15 mouse cellular contexts compared by ENCODE assay signal in genomic region chr2:137107946-137108345, GRCm38 (mm10). TPM values are rescaled to one million over a fixed set of nuclear protein-coding genes. Genes with fewer than 3 reads are reported as not detected.
DNase-seq lines count a peak whose midpoint lies in the region; ATAC-seq and TF ChIP-seq lines count a peak whose summit lies in the region.
"Had no signal": no experiment of that assay in that cellular context is flagged by ENCODE, and none has a peak within 500 bp of the region (broad histone marks: within the 10 kb centered on the region; RNA-seq: fewer than 3 reads in every experiment).

No protein-coding gene starts in this region.

- H3K27me3 ChIP-seq in heart, embryonic 13.5 days (replicated peaks) = no peaks in the 10 kb centered on the region
- no peaks in the 10 kb centered on the region for H3K27me3 ChIP-seq in limb, embryonic 13.5 days
- peaks cover 29% of the 10 kb centered on the region for H3K27me3 ChIP-seq in limb, embryonic 10.5 days (ENCODE audit: low read depth, poor library complexity, severe bottlenecking)
- H3K27me3 ChIP-seq in embryonic facial prominence, embryonic 12.5 days = no peaks in the 10 kb centered on the region
- no peaks in the 10 kb centered on the region for H3K27me3 ChIP-seq in heart, postnatal 0 days (ENCODE audit: control insufficient read depth, insufficient read depth, low read length)

- ATAC-seq in heart, embryonic 13.5 days (ENCODE audit: extremely low read depth, insufficient number of reproducible peaks, low FRiP score, low TSS enrichment) = no peak
- no peak for ATAC-seq in limb, embryonic 13.5 days (ENCODE audit: low FRiP score, low read depth)
- no peak for ATAC-seq in embryonic facial prominence, embryonic 12.5 days (ENCODE audit: insufficient number of reproducible peaks, insufficient read depth, low FRiP score, low TSS enrichment)
- ATAC-seq in heart, postnatal 0 days (ENCODE audit: insufficient read depth, low read depth) = no peak
- ATAC-seq: activated CD4-positive, CD25-positive, alpha-beta regulatory T cell, adult 4 months; CD4-positive, CD25-positive, alpha-beta regulatory T cell, adult 4 months had no signal

- WGBS in heart, embryonic 13.5 days = 21% methylated on average over 8 of the region's 8 CpGs
- 40% methylated on average over 8 of the region's 8 CpGs for WGBS in limb, embryonic 13.5 days
- WGBS in limb, embryonic 10.5 days = 74% methylated on average over 8 of the region's 8 CpGs
- WGBS in embryonic facial prominence, embryonic 12.5 days = 57% methylated on average over 8 of the region's 8 CpGs
- WGBS in heart, postnatal 0 days = 19% methylated on average over 8 of the region's 8 CpGs

- no peak for DNase-seq in heart, postnatal 36 days
- no peak for DNase-seq in limb, embryonic 10.5 days (ENCODE audit: low spot score)
- peak; percentile 30 for DNase-seq in heart, postnatal 0 days (ENCODE audit: low spot score)
- no peak for DNase-seq in gastrocnemius, adult 8-10 months (ENCODE audit: low spot score in 2 of 2)
- DNase-seq: kidney, adult 2 months; right cerebral cortex, postnatal 14 days; thymus, adult 2 months had no signal

- TF ChIP-seq CTCF in heart, postnatal 0 days (IDR thresholded peaks at IDR 0.05; ENCODE audit: low read depth) = no peak

- H3K4me1 ChIP-seq in heart, embryonic 13.5 days = peaks cover 71% of the 10 kb centered on the region
- H3K4me1 ChIP-seq in limb, embryonic 13.5 days = peaks cover 59% of the 10 kb centered on the region
- H3K4me1 ChIP-seq in limb, embryonic 10.5 days = peaks cover 54% of the 10 kb centered on the region
- H3K4me1 ChIP-seq in embryonic facial prominence, embryonic 12.5 days = peaks cover 54% of the 10 kb centered on the region
- peaks cover 28% of the 10 kb centered on the region for H3K4me1 ChIP-seq in heart, postnatal 0 days (ENCODE audit: control insufficient read depth, insufficient read depth)

- H3K27ac ChIP-seq in heart, embryonic 13.5 days (replicated peaks) = peak overlapping the region; percentile 76
- H3K27ac ChIP-seq in limb, embryonic 13.5 days = no peak overlapping the region
- H3K27ac ChIP-seq in limb, embryonic 10.5 days = no peak overlapping the region
- peak overlapping the region; percentile 54; the same call in 1 of the 2 replicates for H3K27ac ChIP-seq in embryonic facial prominence, embryonic 12.5 days
- peak overlapping the region; percentile 36 for H3K27ac ChIP-seq in heart, postnatal 0 days (ENCODE audit: low read depth)
- H3K27ac ChIP-seq: hindbrain, embryonic 14.5 days had no signal

- peak overlapping the region; percentile 58 for H3K4me2 ChIP-seq in heart, embryonic 13.5 days
- 0 out of 2 replicates have a peak overlapping the region, but pooled peaks have one; percentile 1 for H3K4me2 ChIP-seq in limb, embryonic 13.5 days (replicated peaks)
- 0 out of 2 replicates have a peak overlapping the region, but pooled peaks have one; percentile 5 for H3K4me2 ChIP-seq in embryonic facial prominence, embryonic 12.5 days (replicated peaks)
- H3K4me2 ChIP-seq in heart, postnatal 0 days (ENCODE audit: low read depth, low read length) = peak overlapping the region; percentile 48
- H3K4me2 ChIP-seq: hindbrain, embryonic 14.5 days had no signal

- H3K9ac ChIP-seq in heart, embryonic 13.5 days = peak overlapping the region; percentile 65
- peak overlapping the region; percentile 25; the same call in 1 of the 2 replicates for H3K9ac ChIP-seq in limb, embryonic 13.5 days
- no peak overlapping the region for H3K9ac ChIP-seq in embryonic facial prominence, embryonic 12.5 days
- no peak overlapping the region for H3K9ac ChIP-seq in heart, postnatal 0 days (replicated peaks; ENCODE audit: low read depth, low read length)
- H3K9ac ChIP-seq: hindbrain, embryonic 14.5 days had no signal

- intact Hi-C loops in heart, postnatal 36 days (cut with DNase I) = no loop called here

- H3K4me3 ChIP-seq in heart, embryonic 13.5 days = peak overlapping the region; percentile 26; the same call in 1 of the 2 replicates
- no peak overlapping the region for H3K4me3 ChIP-seq in limb, embryonic 13.5 days
- H3K4me3 ChIP-seq in limb, embryonic 10.5 days = no peak overlapping the region
- H3K4me3 ChIP-seq in embryonic facial prominence, embryonic 12.5 days = no peak overlapping the region
- no peak overlapping the region for H3K4me3 ChIP-seq in heart, postnatal 0 days (ENCODE audit: low read depth, low read length)
- H3K4me3 ChIP-seq: myocyte had no signal

- no peak for TF ChIP-seq EP300 in heart, postnatal 0 days (IDR thresholded peaks at IDR 0.05; ENCODE audit: low read depth)

- H3K9me3 ChIP-seq in heart, embryonic 13.5 days = no peaks in the 10 kb centered on the region
- H3K9me3 ChIP-seq in limb, embryonic 13.5 days = no peaks in the 10 kb centered on the region
- no peaks in the 10 kb centered on the region for H3K9me3 ChIP-seq in limb, embryonic 10.5 days (replicated peaks)
- H3K9me3 ChIP-seq in embryonic facial prominence, embryonic 12.5 days = no peaks in the 10 kb centered on the region
- no peaks in the 10 kb centered on the region for H3K9me3 ChIP-seq in heart, postnatal 0 days (replicated peaks; ENCODE audit: control insufficient read depth, low read length)

- peaks cover 34% of the 10 kb centered on the region for H3K36me3 ChIP-seq in heart, embryonic 13.5 days
- peaks cover 31% of the 10 kb centered on the region for H3K36me3 ChIP-seq in limb, embryonic 13.5 days
- peaks cover 44% of the 10 kb centered on the region for H3K36me3 ChIP-seq in limb, embryonic 10.5 days
- H3K36me3 ChIP-seq in embryonic facial prominence, embryonic 12.5 days = 0 out of 2 replicates have a peak, but pooled peaks cover 6% of the 10 kb centered on the region
- peaks cover 21% of the 10 kb centered on the region; the same call in 1 of the 2 replicates for H3K36me3 ChIP-seq in heart, postnatal 0 days (replicated peaks; ENCODE audit: control insufficient read depth, insufficient read depth, low read length)

RNA-seq across cellular contexts. Expression of gene Jag1, which starts 8.5 kb away (rescaled TPM):
- 12.0 and 12.6 TPM in 2 replicates for polyA plus RNA-seq in heart, embryonic 13.5 days (2015; fragmentation: Nextera tagmentation; extraction: Ambion mirVana)
- total RNA-seq in heart, postnatal 36 days (2021) = 10 to 100 TPM; 11.5 to 12.7 TPM
- polyA plus RNA-seq in limb, embryonic 13.5 days (2015; fragmentation: Nextera tagmentation; extraction: Ambion mirVana) = 18.8 and 19.2 TPM in 2 replicates
- 7.6 and 14.7 TPM in 2 replicates for polyA plus RNA-seq in limb, embryonic 10.5 days (2016; fragmentation: Nextera tagmentation; extraction: Ambion mirVana)
- 30.3 and 31.9 TPM in 2 replicates for polyA plus RNA-seq in embryonic facial prominence, embryonic 12.5 days (2016; fragmentation: Nextera tagmentation; extraction: Ambion mirVana)
- 11.2 and 11.3 TPM in 2 replicates for total RNA-seq in heart, postnatal 0 days (2014; rRNA removed; ENCODE audit: low replicate concordance)
- 6.7 and 6.8 TPM in 2 replicates for polyA plus RNA-seq in heart, postnatal 0 days (2015; fragmentation: Nextera tagmentation; extraction: Ambion mirVana)
- 1 to 10 TPM; 4.4 to 6.2 (median 4.8) TPM for total RNA-seq in gastrocnemius, adult 8-10 months (2022)
- total RNA-seq: megakaryocyte-erythroid progenitor cell, adult 5-6 weeks had no signal

Comparison
In these comparisons a context has a peak if more than half of its experiments do, and no peak if none do; other contexts are left out.
1. H3K9ac ChIP-seq: peak in heart, embryonic 13.5 days (single experiment) and limb, embryonic 13.5 days (single experiment); none in embryonic facial prominence, embryonic 12.5 days (single experiment) and heart, postnatal 0 days (single experiment).
2. H3K27ac ChIP-seq: peak in heart, embryonic 13.5 days (single experiment), embryonic facial prominence, embryonic 12.5 days (single experiment) and heart, postnatal 0 days (single experiment); none in limb, embryonic 13.5 days (single experiment) and limb, embryonic 10.5 days (single experiment).
3. H3K4me2 ChIP-seq: peak in every context shown above with its lines; median percentile 58 in heart, embryonic 13.5 days; 48 in heart, postnatal 0 days; 5 in embryonic facial prominence, embryonic 12.5 days; 1 in limb, embryonic 13.5 days.